Mouse (Mus musculus) mouse trophoblast stem cell (cell line): ENCODE results near the gene Ercc5.

Source experiments
- in situ Hi-C, 2 experiments: fragments of 300-500 bp; cut with MseI, MboI; formaldehyde crosslinking; loops; 2 replicates in 1 of 2; 3 replicates in 1 of 2; pipeline ENCODE4 v1.15.1; 2025

Ercc5 gene

GRCm38 (mm10) chr1:44173903-44174302 is 26.4 kb downstream of the Ercc5 start:
- in situ Hi-C loops = no loop called here

DNA sequence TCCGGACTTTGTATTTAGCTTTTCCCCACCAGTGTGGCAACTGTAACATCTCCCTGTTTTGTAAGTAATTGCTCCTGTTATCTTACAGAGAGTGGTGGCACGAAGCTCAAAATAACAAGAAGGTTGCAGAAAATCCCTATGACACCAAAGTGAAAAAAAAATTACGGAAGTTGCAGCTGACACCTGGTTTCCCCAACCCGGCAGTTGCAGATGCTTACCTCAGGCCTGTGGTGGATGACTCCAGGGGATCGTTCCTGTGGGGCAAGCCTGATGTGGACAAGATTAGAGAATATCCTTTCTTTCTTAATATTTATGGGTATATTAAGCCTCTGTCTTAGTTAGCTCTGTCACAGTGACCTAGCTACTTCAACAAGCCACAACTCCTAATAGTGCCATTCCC is 30.5 kb downstream of the Ercc5 start:
- in situ Hi-C loops = no loop called here

- in situ Hi-C loops = no loop called here
Measured at GRCm38 (mm10) chr1:44186396-44186795, 38.9 kb downstream of the Ercc5 start.

DNA sequence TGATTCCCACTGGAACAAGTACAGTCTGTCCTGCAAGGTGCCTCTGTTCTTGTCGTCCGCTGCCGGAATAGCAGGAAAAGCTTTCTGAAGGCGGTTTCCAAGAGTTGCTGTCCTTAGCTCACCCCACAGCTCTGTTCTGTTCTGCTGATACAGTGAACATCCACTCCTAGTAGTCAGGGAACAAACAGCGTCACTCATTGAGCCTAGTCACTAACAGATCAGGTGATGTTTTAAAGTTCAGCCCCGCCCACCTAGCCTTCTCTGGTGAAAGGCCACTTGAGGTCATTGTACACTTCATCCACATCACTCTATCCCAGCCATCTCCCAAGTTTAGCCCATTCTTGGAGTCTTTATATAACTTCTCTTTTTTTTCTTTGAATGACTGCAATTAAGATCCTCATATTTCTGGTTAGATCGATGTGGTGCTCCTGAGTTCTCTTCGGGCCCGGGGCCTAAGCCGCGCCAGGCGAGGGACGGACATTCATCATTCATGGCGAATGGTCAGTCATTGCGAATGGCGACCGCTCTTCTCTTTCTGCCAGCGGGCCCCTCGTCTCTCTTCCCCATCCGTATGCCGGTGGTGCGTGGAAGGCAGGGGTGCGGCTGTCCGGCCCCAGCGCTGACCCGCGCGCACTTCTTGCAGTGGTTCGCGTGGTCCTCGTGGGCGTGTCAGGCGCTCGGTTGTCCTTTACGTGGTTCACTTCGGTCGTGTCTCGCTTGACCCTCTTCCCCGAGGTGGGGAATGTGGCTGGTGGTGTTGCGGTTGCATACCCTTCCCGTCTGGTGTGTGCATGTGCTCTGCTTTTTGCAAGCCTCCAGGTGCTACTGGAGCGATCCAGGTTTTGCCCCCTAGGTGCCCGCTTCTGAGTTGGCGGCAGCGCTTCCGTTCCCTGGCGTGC is 51.0 kb downstream of the Ercc5 start:
- in situ Hi-C loops = no loop called here

DNA sequence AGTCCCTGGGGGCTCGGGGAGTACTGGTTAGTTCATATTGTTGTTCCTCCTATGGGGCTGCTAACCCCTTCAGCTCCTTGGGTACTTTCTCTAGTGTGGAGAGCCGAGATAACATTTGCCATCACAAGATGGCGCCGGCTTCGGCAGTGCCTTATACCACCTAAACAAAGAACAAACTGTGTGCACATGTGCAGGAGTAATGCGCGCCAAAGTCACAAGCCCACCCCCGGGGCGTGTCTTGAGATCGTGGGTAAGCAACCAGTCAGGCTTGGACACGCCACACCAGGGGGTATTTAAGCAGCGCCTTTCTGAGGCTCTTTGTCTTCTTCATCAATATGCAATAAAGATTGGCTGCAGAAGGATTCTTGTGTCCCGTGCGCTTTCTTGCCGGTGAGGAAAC is 55.3 kb downstream of the Ercc5 start:
- in situ Hi-C loops = no loop called here

GRCm38 (mm10) chr1:44214443-44214842 is 66.9 kb downstream of the Ercc5 start:
- in situ Hi-C loops = no loop called here

GRCm38 (mm10) chr1:44216352-44217116 is 69.0 kb downstream of the Ercc5 start:
- in situ Hi-C loops = no loop called here

- in situ Hi-C loops = no loop called here
Measured at GRCm38 (mm10) chr1:44217118-44217517, 69.6 kb downstream of the Ercc5 start.

DNA sequence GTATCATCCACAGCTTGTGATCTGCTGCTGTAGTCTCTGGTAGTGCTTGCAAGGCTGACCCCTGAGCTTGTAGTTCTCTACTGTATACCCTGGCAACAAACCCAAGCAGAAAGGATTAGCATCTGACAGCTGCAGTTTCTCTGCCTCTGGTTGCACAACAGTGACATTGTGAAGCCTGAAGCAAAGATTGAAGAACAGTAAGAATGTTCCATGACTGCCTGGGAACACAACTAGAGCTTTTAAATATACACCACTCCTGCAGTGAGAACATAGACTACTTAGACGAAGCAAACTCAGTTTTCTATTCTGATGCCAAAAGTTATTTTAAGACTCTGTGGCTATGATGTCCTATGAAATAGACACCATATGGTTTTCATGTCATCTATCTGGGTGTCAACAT is 71.3 kb downstream of the Ercc5 start, which contains the start of gene Mettl21e:
TSS of gene Mettl21e (minus strand) at position 86 of the 400 bp plus-strand sequence.
- in situ Hi-C loops = no loop called here

DNA sequence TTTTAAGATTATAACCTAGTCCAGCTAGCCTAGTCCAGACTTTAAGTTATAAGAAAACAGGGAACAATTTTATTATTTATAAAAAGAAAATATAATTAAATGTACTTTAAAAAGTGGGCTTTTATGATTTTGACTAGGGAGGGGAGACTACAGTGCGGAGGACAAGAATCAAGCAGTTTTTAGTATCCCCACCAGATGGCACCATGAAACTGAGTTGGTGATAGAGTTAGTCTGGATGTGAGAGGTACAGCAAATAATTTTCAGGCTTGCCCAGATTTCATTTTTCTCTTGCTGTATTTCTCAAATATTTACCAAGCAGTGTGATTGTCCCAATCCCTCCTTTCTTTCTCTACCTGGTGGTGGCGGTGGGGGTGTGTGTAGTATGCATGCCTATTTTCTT is 81.5 kb downstream of the Ercc5 start:
- in situ Hi-C loops = loop anchor here in 1 of 2 experiments (25.0 kb wide), 2 partner anchors 208 to 508 kb away; no protein-coding TSS in a partner anchor
